16 mouse cellular contexts compared by ENCODE assay signal in the genomic region with DNA sequence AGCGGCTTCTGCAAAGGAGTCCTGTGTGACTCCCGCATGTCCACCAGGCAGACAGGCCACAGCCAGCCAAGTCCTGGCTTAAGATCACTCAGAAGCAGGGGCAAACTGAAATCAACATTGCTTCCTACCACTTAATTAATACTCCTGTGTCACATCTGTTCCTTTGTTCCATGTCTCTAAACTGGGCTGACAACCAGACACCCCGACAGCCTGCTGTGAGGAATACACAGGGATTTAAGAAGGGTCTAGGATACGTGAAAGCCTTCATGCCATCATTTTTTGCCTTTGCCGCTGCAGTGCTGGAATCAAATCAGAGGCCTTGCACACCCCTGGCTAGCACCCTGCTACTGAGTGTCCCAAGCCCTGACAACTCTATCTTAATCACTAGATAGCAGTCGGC. TPM values are rescaled to one million over a fixed set of nuclear protein-coding genes. Genes with fewer than 3 reads are reported as not detected.
A peak's percentile ranks its signal among the peaks of the same experiment; 100 is the strongest.
DNase-seq lines count a peak whose midpoint lies in the region; ATAC-seq and TF ChIP-seq lines count a peak whose summit lies in the region.
"Had no signal": no experiment of that assay in that cellular context is flagged by ENCODE, and none has a peak within 500 bp of the region (broad histone marks: within the 10 kb centered on the region; RNA-seq: fewer than 3 reads in every experiment).

No protein-coding gene starts in this region.

- H3K4me3 ChIP-seq in heart, embryonic 13.5 days, result no peak overlapping the region
- no peak overlapping the region for H3K4me3 ChIP-seq in heart, embryonic 12.5 days
- H3K4me3 ChIP-seq in midbrain, embryonic 13.5 days (replicated peaks), result no peak overlapping the region
- no peak overlapping the region for H3K4me3 ChIP-seq in midbrain, embryonic 16.5 days (ENCODE audit: low read depth, low read length)
- no peak overlapping the region for H3K4me3 ChIP-seq in forebrain, embryonic 16.5 days (replicated peaks; ENCODE audit: low read length)
- H3K4me3 ChIP-seq in olfactory bulb, adult 2 months (ENCODE audit: insufficient read depth, low read depth, low read length), result no peak overlapping the region
- H3K4me3 ChIP-seq: embryonic facial prominence, embryonic 15.5 days; limb, embryonic 10.5 days; liver, embryonic 13.5 days had no signal

- peak overlapping the region; percentile 20; the same call in 1 of the 2 replicates for H3K9ac ChIP-seq in heart, embryonic 13.5 days
- no peak overlapping the region for H3K9ac ChIP-seq in heart, embryonic 12.5 days
- no peak overlapping the region for H3K9ac ChIP-seq in midbrain, embryonic 13.5 days (replicated peaks)
- no peak overlapping the region for H3K9ac ChIP-seq in midbrain, embryonic 16.5 days (ENCODE audit: low read depth, low read length)
- no peak overlapping the region for H3K9ac ChIP-seq in forebrain, embryonic 16.5 days (replicated peaks; ENCODE audit: low read depth, low read length)
- H3K9ac ChIP-seq: embryonic facial prominence, embryonic 15.5 days; liver, embryonic 13.5 days had no signal

- peak overlapping the region; percentile 29; the same call in 1 of the 2 replicates for H3K27ac ChIP-seq in heart, embryonic 13.5 days (replicated peaks)
- H3K27ac ChIP-seq in heart, embryonic 12.5 days (ENCODE audit: poor library complexity, severe bottlenecking), result no peak overlapping the region
- H3K27ac ChIP-seq in midbrain, embryonic 13.5 days, result 0 out of 2 replicates have a peak overlapping the region, but pooled peaks have one; percentile 10
- no peak overlapping the region for H3K27ac ChIP-seq in midbrain, embryonic 16.5 days (ENCODE audit: low read length)
- no peak overlapping the region for H3K27ac ChIP-seq in forebrain, embryonic 16.5 days (ENCODE audit: low read length)
- 0 out of 2 replicates have a peak overlapping the region, but pooled peaks have one; percentile 29 for H3K27ac ChIP-seq in olfactory bulb, adult 2 months (ENCODE audit: insufficient read depth, low read depth, low read length)
- H3K27ac ChIP-seq: embryonic facial prominence, embryonic 15.5 days; limb, embryonic 10.5 days; liver, embryonic 13.5 days had no signal

- DNase-seq in thymus, postnatal 0 days (ENCODE audit: low spot score), result no peak
- DNase-seq in right cerebral cortex, adult 18-20 months, result no peak
- DNase-seq: cerebellum, adult 11-12 months; kidney, adult 18-20 months; kidney, postnatal 25 days; liver, embryonic 13.5 days; right cerebral cortex, postnatal 14 days; thymus, adult 2 months had no signal

- no peaks in the 10 kb centered on the region for H3K27me3 ChIP-seq in heart, embryonic 13.5 days (replicated peaks)
- H3K27me3 ChIP-seq in heart, embryonic 12.5 days (replicated peaks), result no peaks in the 10 kb centered on the region
- H3K27me3 ChIP-seq in midbrain, embryonic 13.5 days, result no peaks in the 10 kb centered on the region
- no peaks in the 10 kb centered on the region for H3K27me3 ChIP-seq in midbrain, embryonic 16.5 days (ENCODE audit: control insufficient read depth, insufficient read depth, low read depth, low read length)
- no peaks in the 10 kb centered on the region for H3K27me3 ChIP-seq in forebrain, embryonic 16.5 days (replicated peaks; ENCODE audit: control insufficient read depth, insufficient read depth, low read length)
- H3K27me3 ChIP-seq: embryonic facial prominence, embryonic 15.5 days; liver, embryonic 13.5 days had no signal

- H3K36me3 ChIP-seq in heart, embryonic 13.5 days, result no peaks in the 10 kb centered on the region
- H3K36me3 ChIP-seq in heart, embryonic 12.5 days, result no peaks in the 10 kb centered on the region
- no peaks in the 10 kb centered on the region for H3K36me3 ChIP-seq in midbrain, embryonic 13.5 days
- H3K36me3 ChIP-seq in midbrain, embryonic 16.5 days (ENCODE audit: control insufficient read depth, insufficient read depth, low read length), result no peaks in the 10 kb centered on the region
- no peaks in the 10 kb centered on the region for H3K36me3 ChIP-seq in forebrain, embryonic 16.5 days (ENCODE audit: control insufficient read depth, insufficient read depth)
- H3K36me3 ChIP-seq: embryonic facial prominence, embryonic 15.5 days; limb, embryonic 10.5 days; liver, embryonic 13.5 days had no signal

- peaks cover 59% of the 10 kb centered on the region for H3K4me1 ChIP-seq in heart, embryonic 13.5 days
- peaks cover 39% of the 10 kb centered on the region for H3K4me1 ChIP-seq in heart, embryonic 12.5 days (replicated peaks)
- H3K4me1 ChIP-seq in midbrain, embryonic 13.5 days (replicated peaks), result peaks cover 43% of the 10 kb centered on the region
- H3K4me1 ChIP-seq in midbrain, embryonic 16.5 days (ENCODE audit: control insufficient read depth, insufficient read depth, low read length), result peaks cover 13% of the 10 kb centered on the region
- H3K4me1 ChIP-seq in forebrain, embryonic 16.5 days (replicated peaks; ENCODE audit: control insufficient read depth, insufficient read depth, low read length), result peaks cover 12% of the 10 kb centered on the region; the same call in 1 of the 2 replicates
- H3K4me1 ChIP-seq in olfactory bulb, adult 2 months (ENCODE audit: control insufficient read depth, insufficient read depth, low read length), result peaks cover 21% of the 10 kb centered on the region

- no peak overlapping the region for H3K4me2 ChIP-seq in heart, embryonic 13.5 days
- no peak overlapping the region for H3K4me2 ChIP-seq in heart, embryonic 12.5 days
- no peak overlapping the region for H3K4me2 ChIP-seq in midbrain, embryonic 13.5 days (replicated peaks)
- H3K4me2 ChIP-seq in midbrain, embryonic 16.5 days (ENCODE audit: low read length), result no peak overlapping the region
- H3K4me2 ChIP-seq in forebrain, embryonic 16.5 days (ENCODE audit: low read length), result no peak overlapping the region
- H3K4me2 ChIP-seq: embryonic facial prominence, embryonic 15.5 days; liver, embryonic 13.5 days had no signal

- TF ChIP-seq POLR2A in olfactory bulb, adult 2 months (IDR thresholded peaks at IDR 0.05; ENCODE audit: insufficient read depth, low read depth, low read length), result no peak

- WGBS in heart, embryonic 13.5 days, result 57% methylated on average over 6 of the region's 6 CpGs
- WGBS in heart, embryonic 12.5 days, result 62% methylated on average over 6 of the region's 6 CpGs
- 44% methylated on average over 6 of the region's 6 CpGs for WGBS in midbrain, embryonic 13.5 days
- WGBS in midbrain, embryonic 16.5 days, result 32% methylated on average over 6 of the region's 6 CpGs
- WGBS in forebrain, embryonic 16.5 days, result 36% methylated on average over 6 of the region's 6 CpGs
- WGBS in olfactory bulb, adult 2 months, result 37% methylated on average over 6 of the region's 6 CpGs

- no peaks in the 10 kb centered on the region for H3K9me3 ChIP-seq in heart, embryonic 13.5 days
- H3K9me3 ChIP-seq in heart, embryonic 12.5 days (replicated peaks), result no peaks in the 10 kb centered on the region
- no peaks in the 10 kb centered on the region for H3K9me3 ChIP-seq in midbrain, embryonic 13.5 days
- no peaks in the 10 kb centered on the region for H3K9me3 ChIP-seq in midbrain, embryonic 16.5 days (replicated peaks; ENCODE audit: control insufficient read depth, low read length, poor library complexity, severe bottlenecking)
- no peaks in the 10 kb centered on the region for H3K9me3 ChIP-seq in forebrain, embryonic 16.5 days (ENCODE audit: control insufficient read depth, low read length)
- H3K9me3 ChIP-seq: embryonic facial prominence, embryonic 15.5 days; limb, embryonic 10.5 days; liver, embryonic 13.5 days had no signal

- TF ChIP-seq CTCF in olfactory bulb, adult 2 months (IDR thresholded peaks at IDR 0.05; ENCODE audit: insufficient read depth, low read depth, low read length), result no peak

- no peak for ATAC-seq in heart, embryonic 13.5 days (ENCODE audit: extremely low read depth, insufficient number of reproducible peaks, low FRiP score, low TSS enrichment)
- ATAC-seq in heart, embryonic 12.5 days (ENCODE audit: insufficient number of reproducible peaks, low FRiP score), result no peak
- ATAC-seq in midbrain, embryonic 13.5 days, result no peak
- no peak for ATAC-seq in midbrain, embryonic 16.5 days
- ATAC-seq in forebrain, embryonic 16.5 days, result peak; percentile 36; the same call in 1 of the 2 replicates

RNA-seq across cellular contexts. Expression of gene Acap2, which starts 12.8 kb away (rescaled TPM):
- 10.3 and 10.9 TPM in 2 replicates for polyA plus RNA-seq in heart, embryonic 13.5 days (2015; fragmentation: Nextera tagmentation; extraction: Ambion mirVana)
- 17.0 and 18.0 TPM in 2 replicates for polyA plus RNA-seq in heart, embryonic 12.5 days (2016; fragmentation: Nextera tagmentation; extraction: Ambion mirVana)
- polyA plus RNA-seq in midbrain, embryonic 13.5 days (2015; fragmentation: Nextera tagmentation; extraction: Ambion mirVana), result 12.9 and 13.2 TPM in 2 replicates
- 8.9 and 11.3 TPM in 2 replicates for polyA plus RNA-seq in midbrain, embryonic 16.5 days (2015; fragmentation: Nextera tagmentation; extraction: Ambion mirVana)
- polyA plus RNA-seq in forebrain, embryonic 16.5 days (2015; fragmentation: Nextera tagmentation; extraction: Ambion mirVana), result 12.7 and 15.0 TPM in 2 replicates
- polyA plus RNA-seq in olfactory bulb, adult 2 months (2012; ENCODE audit: insufficient read depth, insufficient read length, low replicate concordance, missing spikeins), result not detected in 2 replicates
- polyA plus RNA-seq in thymus, postnatal 0 days (2015; fragmentation: Nextera tagmentation; extraction: Ambion mirVana), result 15.2 and 16.2 TPM in 2 replicates

Comparison
In these comparisons a context has a peak if more than half of its experiments do, and no peak if none do; other contexts are left out.
1. H3K27ac ChIP-seq: peak in heart, embryonic 13.5 days (single experiment), midbrain, embryonic 13.5 days (single experiment) and olfactory bulb, adult 2 months (single experiment); none in heart, embryonic 12.5 days (single experiment), midbrain, embryonic 16.5 days (single experiment) and forebrain, embryonic 16.5 days (single experiment).